Mouse (Mus musculus) left cerebral cortex, adult 8-10 months (tissue): Measurements from ENCODE around the gene Enkd1. TPM values are rescaled to one million over a fixed set of nuclear protein-coding genes. Genes with fewer than 3 reads are reported as not detected.

ENCODE experiments used
- DNase-seq, 2 experiments: peaks; one replicate each; pipeline ENCODE4 v3.0.0; 2022; ENCODE audit warnings: low spot score in 2 of 2
- total RNA-seq, 4 experiments: library from RNA; stranded (reverse); gene quantifications; 2 replicates each; pipeline ENCODE4 v1.2.4; 2022

Gene Enkd1
- total RNA-seq, 4 experiments from 2014 or later: 9.0 to 11.2 (median 9.3) TPM

GRCm38 (mm10) chr8:105685325-105685724, 22.7 kb downstream of the Enkd1 start:
- DNase-seq: no peak

DNA sequence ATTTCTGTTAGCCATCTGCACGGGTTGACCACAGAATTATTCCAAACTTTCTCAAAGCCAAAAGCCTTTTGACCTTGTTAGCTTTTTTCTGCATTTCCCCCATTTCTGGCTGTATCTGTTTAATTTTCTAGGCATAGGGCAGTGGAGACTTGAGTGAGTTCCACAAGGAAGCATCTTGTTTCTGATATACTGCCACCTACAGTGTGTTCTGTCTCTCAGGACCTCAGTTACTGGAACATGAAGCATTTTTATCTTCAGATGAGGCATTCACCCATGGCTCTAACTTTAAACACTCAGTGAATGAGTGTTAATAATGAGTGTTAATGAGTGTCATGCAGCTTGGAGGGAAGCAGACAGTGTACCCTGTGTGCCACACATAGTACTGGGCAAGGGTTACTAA, 30.1 kb downstream of the Enkd1 start:
- DNase-seq: no peak

DNA sequence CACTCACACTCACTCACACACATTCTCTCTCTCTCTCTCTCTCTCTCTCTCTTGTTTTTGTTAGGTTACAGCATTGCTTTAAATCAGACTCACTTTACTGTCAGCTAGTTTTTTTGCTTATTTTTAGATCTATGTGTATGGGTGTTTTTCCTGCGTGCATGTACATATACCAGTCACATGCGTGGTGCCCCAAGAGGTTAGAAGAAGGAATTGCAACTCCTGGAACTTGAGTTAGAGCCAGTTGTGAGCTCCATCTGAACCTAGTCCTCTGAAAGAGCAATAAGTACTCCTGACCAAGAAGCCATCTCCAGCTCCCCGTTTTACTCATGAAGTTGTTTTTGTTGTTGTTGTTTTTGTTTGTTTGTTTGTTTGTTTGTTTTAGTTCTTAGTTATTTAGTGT, 46.8 kb downstream of the Enkd1 start:
- DNase-seq: no peak

DNA sequence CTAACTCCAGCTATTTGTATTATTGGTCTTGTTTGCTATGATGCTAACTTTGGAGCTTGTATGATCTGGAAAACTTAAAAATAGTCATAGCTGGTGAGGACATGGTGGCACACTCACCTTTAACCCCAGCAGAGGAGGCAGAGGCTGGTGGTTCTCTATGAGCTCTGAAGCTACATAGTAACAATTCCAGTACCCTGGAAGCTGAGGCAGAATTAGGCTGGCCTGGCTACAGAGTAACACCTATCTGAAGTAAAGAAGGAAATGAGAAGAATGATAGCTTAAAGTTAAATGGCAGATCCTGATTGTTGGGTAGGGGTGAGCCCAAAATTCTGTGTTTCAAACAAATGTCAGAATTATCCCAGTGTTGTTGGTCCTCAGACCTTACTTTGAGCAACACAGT, 50.4 kb downstream of the Enkd1 start:
- DNase-seq: no peak

Other genes starting within 250 kb of the Enkd1 start
- gene Tppp3, start 236.7 kb downstream of the Enkd1 start, total RNA-seq: 10 to 100 TPM; 59.3 to 66.5 (median 60.9) TPM
- gene Zdhhc1, start 211.3 kb downstream of the Enkd1 start, total RNA-seq: 10 to 100 TPM; 38.3 to 45.8 (median 42.9) TPM
- gene Hsd11b2, start 189.5 kb downstream of the Enkd1 start, total RNA-seq: not detected
- gene Atp6v0d1, start 142.2 kb downstream of the Enkd1 start, total RNA-seq: 100 to 1,000 TPM; 297 to 314 (median 303) TPM
- gene Ripor1, start 103.0 kb downstream of the Enkd1 start, total RNA-seq: 10 to 100 TPM; 65.5 to 70.5 (median 67.3) TPM
- 10 to 100 TPM; 65.3 to 80.8 (median 68.8) TPM for gene Ctcf, start 71.6 kb downstream of the Enkd1 start, total RNA-seq
- not detected for gene Agrp, start 70.8 kb downstream of the Enkd1 start, total RNA-seq
- 10 to 100 TPM; 57.2 to 62.8 (median 58.3) TPM for gene Carmil2, start 21.9 kb downstream of the Enkd1 start, total RNA-seq
- 10 to 100 TPM; 49.0 to 53.8 (median 50.9) TPM for gene Acd, start 7.1 kb downstream of the Enkd1 start, total RNA-seq
- gene Pard6a, start 7.1 kb downstream of the Enkd1 start, total RNA-seq: 10 to 100 TPM; 34.7 to 42.3 (median 39.2) TPM
- gene 4933405L10Rik, start 555 bp downstream of the Enkd1 start, total RNA-seq: under 1 TPM in 2 of 4 experiments, not detected in 2; 0.44 to 0.46 TPM
- 10 to 100 TPM; 14.5 to 21.4 (median 18.3) TPM for gene Gfod2, start 50.5 kb upstream of the Enkd1 start, total RNA-seq
- 10 to 100 TPM; 20.1 to 24.4 (median 22.4) TPM for gene Ranbp10, start 119.1 kb upstream of the Enkd1 start, total RNA-seq
- under 1 TPM in 1 of 4 experiments, not detected in 3; 0.16 TPM for gene Tsnaxip1, start 119.5 kb upstream of the Enkd1 start, total RNA-seq
- gene Cenpt, start 145.1 kb upstream of the Enkd1 start, total RNA-seq: 10 to 100 TPM; 14.4 to 17.8 (median 16.0) TPM
- 10 to 100 TPM; 36.8 to 41.5 (median 37.4) TPM for gene Thap11, start 146.9 kb upstream of the Enkd1 start, total RNA-seq
- gene Nutf2, start 152.4 kb upstream of the Enkd1 start, total RNA-seq: 10 to 100 TPM; 19.8 to 39.6 (median 23.2) TPM
- gene Edc4, start 172.7 kb upstream of the Enkd1 start, total RNA-seq: 10 to 100 TPM; 56.5 to 64.4 (median 62.9) TPM
- 1 to 10 TPM; 4.3 to 5.6 (median 4.9) TPM for gene Nrn1l, start 185.4 kb upstream of the Enkd1 start, total RNA-seq
- gene Pskh1, start 192.2 kb upstream of the Enkd1 start, total RNA-seq: 10 to 100 TPM in 1 of 4 experiments, 1 to 10 TPM in 3; 8.5 to 11.2 (median 9.1) TPM
- 1 to 10 TPM in 1 of 4 experiments, under 1 TPM in 2, not detected in 1; 0.67 to 1.2 (median 0.98) TPM for gene Ctrl, start 225.7 kb upstream of the Enkd1 start, total RNA-seq
- gene Psmb10, start 230.2 kb upstream of the Enkd1 start, total RNA-seq: 10 to 100 TPM; 82.5 to 92.6 (median 90.1) TPM
- gene Lcat, start 235.2 kb upstream of the Enkd1 start, total RNA-seq: 10 to 100 TPM; 19.5 to 27.1 (median 23.5) TPM